Mouse (Mus musculus) liver, embryonic 15.5 days (tissue): Measurements from ENCODE around the gene Exo1. TPM values are rescaled to one million over a fixed set of nuclear protein-coding genes. Genes with fewer than 3 reads are reported as not detected.

ENCODE experiments used
- ATAC-seq: fragments of 200-750 bp; cut with Nextera tagmentation; 2 replicates; pipeline ENCODE4 v1.8.0; 2017; ENCODE audit warnings: moderate number of reproducible peaks, mild to moderate bottlenecking, moderate library complexity; ENCODE audit not compliant: insufficient read depth
- H3K27ac ChIP-seq: fragments of 300-500 bp; sonication (generic); replicated peaks from 2 replicates; pipeline ENCODE4 v1.5.1; 2015; ENCODE audit warnings: mild to moderate bottlenecking, inconsistent platforms
- H3K27me3 ChIP-seq: fragments of 300-500 bp; sonication (generic); 2 replicates; pipeline ENCODE4 v1.6.1; 2015; ENCODE audit warnings: mild to moderate bottlenecking, inconsistent platforms
- H3K36me3 ChIP-seq: fragments of 300-500 bp; sonication (generic); replicated peaks from 2 replicates; pipeline ENCODE4 v1.6.1; 2015; ENCODE audit warnings: moderate library complexity, mild to moderate bottlenecking, inconsistent platforms
- H3K4me1 ChIP-seq: fragments of 300-500 bp; sonication (generic); replicated peaks from 2 replicates; pipeline ENCODE4 v1.6.1; 2015; ENCODE audit warnings: inconsistent platforms
- H3K4me2 ChIP-seq: fragments of 300-500 bp; sonication (generic); 2 replicates; pipeline ENCODE4 v1.6.1; 2015; ENCODE audit warnings: moderate library complexity, mild to moderate bottlenecking, inconsistent platforms
- H3K4me3 ChIP-seq: fragments of 300-500 bp; sonication (generic); replicated peaks from 2 replicates; pipeline ENCODE4 v1.5.1; 2015; ENCODE audit warnings: mild to moderate bottlenecking, inconsistent platforms
- H3K9ac ChIP-seq: fragments of 300-500 bp; sonication (generic); 2 replicates; pipeline ENCODE4 v1.6.1; 2015; ENCODE audit warnings: moderate library complexity, mild to moderate bottlenecking, inconsistent platforms
- H3K9me3 ChIP-seq: fragments of 300-500 bp; sonication (generic); replicated peaks from 2 replicates; pipeline ENCODE4 v1.6.1; 2016; ENCODE audit warnings: inconsistent platforms
- WGBS: fragments of 180-500 bp; shearing (Covaris S2); methylation state at CpG from one replicate; pipeline ENCODE4 v1.1.7; 2015; ENCODE audit warnings: mixed read lengths; ENCODE audit not compliant: insufficient replicate concordance; 5-methylcytosine and 5-hydroxymethylcytosine counted together
- polyA plus RNA-seq: library from polyadenylated mRNA; unstranded; fragments of >200 nt; fragmentation: Nextera tagmentation; extraction: Ambion mirVana; gene quantifications from 2 replicates; pipeline ENCODE4 v1.2.1, GENCODE M21; 2015

Gene Exo1
- 29.8 and 31.9 TPM in 2 replicates for polyA plus RNA-seq

DNA sequence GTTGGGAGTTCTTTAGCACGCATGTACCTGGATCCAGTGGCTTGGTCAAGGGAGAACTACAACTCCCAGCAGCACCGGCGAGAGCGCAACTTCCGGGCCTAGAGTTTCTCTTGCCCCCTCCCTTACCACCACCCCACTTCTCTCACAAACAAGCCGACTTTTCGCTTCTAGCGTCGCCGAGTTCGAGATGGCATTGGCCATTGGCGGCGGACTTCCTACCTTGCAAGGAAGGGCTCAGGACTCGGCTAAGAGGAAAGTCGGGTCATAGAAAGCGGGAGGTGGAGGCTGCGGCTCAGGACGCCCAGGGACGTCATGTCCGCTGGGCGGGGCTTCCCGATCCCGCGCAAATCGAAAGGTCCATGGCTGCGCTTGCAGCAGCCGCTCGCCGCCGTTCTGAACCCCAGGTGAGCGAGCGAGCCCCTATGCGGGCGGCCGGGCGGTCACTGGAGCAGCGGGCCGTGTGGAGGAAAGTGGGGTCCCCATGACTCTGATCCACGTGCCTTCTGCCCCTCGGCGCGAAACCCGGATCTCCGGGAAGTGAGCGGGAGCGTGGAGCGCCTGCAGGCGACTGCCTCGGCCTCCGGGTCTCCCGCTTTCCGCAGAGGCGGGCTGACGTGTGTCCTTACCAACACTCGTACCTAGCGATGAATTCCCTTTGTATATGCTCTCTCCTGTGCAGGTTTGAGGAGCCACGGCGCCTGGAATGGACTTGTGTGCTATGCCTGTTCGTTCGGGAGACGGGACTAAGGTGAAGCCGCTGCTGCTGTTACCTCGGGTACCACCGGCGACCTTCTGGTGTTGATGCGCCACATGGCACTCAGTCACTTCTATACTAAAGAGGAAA lies at the start of gene Exo1:
Exo1 (plus strand) TSS at position 129 of the 844 bp plus-strand sequence.
- H3K4me1 ChIP-seq = peaks cover 20% of the 10 kb centered on the region
- peak within 1 kb of the TSS; percentile 74 for H3K9ac ChIP-seq
- peak; percentile 98 for ATAC-seq
- no peaks in the 10 kb centered on the region for H3K9me3 ChIP-seq
- H3K27me3 ChIP-seq = no peaks in the 10 kb centered on the region
- peak within 1 kb of the TSS; percentile 77 for H3K4me3 ChIP-seq
- WGBS = under 1% methylated on average over 66 of the region's 66 CpGs
- peaks cover 33% of the 10 kb centered on the region for H3K36me3 ChIP-seq
- H3K27ac ChIP-seq = peak within 1 kb of the TSS; percentile 86
- peak within 1 kb of the TSS; percentile 83 for H3K4me2 ChIP-seq

DNA sequence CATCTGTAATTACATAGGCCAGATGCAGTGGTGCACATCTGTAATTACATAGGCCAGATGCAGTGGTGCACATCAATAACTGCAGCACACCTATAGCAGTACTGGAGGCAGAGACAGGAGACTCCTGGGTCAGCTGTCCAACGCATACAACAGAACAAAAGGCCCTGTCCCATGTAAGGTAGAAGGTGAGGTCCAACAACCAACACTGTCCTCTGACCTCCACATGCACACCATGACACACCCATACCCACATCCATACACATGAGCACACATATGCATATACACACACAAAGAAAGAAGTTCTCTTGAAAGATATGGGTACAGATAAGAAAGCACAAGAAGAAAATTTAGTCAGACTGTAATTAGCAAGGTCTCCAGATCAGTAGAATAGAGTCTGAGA lies 24.9 kb upstream of the Exo1 start:
- Histone ChIP-seq H3K36me3 (no peaks in the 10 kb centered on the region), H3K27ac (no peak overlapping the region), H3K9me3 (no peaks in the 10 kb centered on the region), H3K9ac (no peak overlapping the region), H3K4me1 (no peaks in the 10 kb centered on the region), H3K4me2 (no peak overlapping the region), H3K27me3 (no peaks in the 10 kb centered on the region), H3K4me3 (no peak overlapping the region)
- no peak for ATAC-seq
- WGBS = 41% methylated on average over 1 of the region's 1 CpGs

DNA sequence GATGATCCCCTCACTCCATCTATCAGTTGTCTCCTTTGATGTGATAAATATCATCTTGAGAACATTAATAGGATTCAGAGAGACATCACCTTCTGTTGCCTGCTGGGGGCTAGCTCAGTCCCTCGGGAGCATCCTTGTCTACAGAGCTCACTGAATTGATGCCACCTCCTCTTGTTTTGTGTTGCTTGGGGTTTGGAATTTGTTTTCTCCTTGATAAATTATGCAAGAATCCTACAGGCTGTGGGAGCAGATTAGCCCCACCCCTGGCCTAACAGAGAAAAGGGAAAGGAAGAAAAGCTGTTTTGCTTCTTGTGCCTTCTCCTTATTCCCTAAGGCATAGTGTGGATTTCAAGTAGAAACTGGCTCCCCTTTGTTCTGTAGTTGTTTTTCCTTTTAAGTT lies 13.3 kb upstream of the Exo1 start:
- Histone ChIP-seq H3K4me1 (0 out of 2 replicates have a peak, but pooled peaks cover 3% of the 10 kb centered on the region), H3K36me3 (no peaks in the 10 kb centered on the region), H3K9ac (no peak overlapping the region), H3K4me2 (no peak overlapping the region), H3K27ac (no peak overlapping the region), H3K27me3 (no peaks in the 10 kb centered on the region), H3K4me3 (no peak overlapping the region), H3K9me3 (no peaks in the 10 kb centered on the region)
- WGBS = 53% methylated on average over 1 of the region's 1 CpGs
- ATAC-seq = no peak

DNA sequence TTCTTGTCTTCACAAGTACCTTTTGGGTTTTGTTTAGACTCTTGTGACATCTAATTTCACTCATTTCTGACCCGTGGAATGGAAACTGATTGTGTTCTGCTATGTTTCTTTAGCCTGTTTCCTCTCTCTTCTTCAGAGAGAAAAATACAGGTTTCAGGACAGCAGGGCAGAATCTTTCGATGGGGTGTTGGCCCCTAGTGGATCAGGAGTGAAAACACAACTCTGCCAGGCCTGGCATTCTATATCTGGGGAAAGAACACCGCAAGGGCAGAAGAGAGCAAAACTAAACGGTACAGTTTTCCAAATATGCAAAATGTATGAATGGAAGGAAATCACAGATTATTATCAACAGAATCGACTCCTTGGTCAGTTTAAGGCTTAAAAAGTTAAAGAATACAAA lies 12.8 kb upstream of the Exo1 start:
- Histone ChIP-seq H3K4me2 (no peak overlapping the region), H3K27me3 (no peaks in the 10 kb centered on the region), H3K4me1 (0 out of 2 replicates have a peak, but pooled peaks cover 3% of the 10 kb centered on the region), H3K9ac (no peak overlapping the region), H3K36me3 (no peaks in the 10 kb centered on the region), H3K4me3 (no peak overlapping the region), H3K9me3 (no peaks in the 10 kb centered on the region), H3K27ac (no peak overlapping the region)
- 22% methylated on average over 5 of the region's 5 CpGs for WGBS
- ATAC-seq = no peak

DNA sequence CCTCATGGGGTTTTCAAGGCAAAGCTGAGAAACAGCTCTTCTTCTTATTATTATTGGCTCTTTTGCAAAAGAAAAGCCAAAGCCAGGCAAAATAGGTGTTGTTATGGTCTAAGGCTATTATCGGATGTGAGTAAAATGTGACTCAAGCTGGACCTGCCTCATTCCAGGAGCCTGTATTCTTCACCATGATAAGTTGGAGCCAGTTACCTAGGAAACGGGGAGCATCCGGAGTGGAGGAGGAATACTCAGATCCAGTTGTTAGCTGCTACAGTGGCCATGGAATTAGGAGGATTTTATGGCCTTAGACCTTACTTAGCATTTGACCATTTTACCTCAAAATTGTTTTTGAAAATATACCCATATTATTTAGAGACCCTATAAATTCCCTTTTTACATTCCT lies 9.7 kb upstream of the Exo1 start:
- WGBS = 70% methylated on average over 3 of the region's 3 CpGs
- ATAC-seq = no peak
- H3K4me2 ChIP-seq = no peak overlapping the region

DNA sequence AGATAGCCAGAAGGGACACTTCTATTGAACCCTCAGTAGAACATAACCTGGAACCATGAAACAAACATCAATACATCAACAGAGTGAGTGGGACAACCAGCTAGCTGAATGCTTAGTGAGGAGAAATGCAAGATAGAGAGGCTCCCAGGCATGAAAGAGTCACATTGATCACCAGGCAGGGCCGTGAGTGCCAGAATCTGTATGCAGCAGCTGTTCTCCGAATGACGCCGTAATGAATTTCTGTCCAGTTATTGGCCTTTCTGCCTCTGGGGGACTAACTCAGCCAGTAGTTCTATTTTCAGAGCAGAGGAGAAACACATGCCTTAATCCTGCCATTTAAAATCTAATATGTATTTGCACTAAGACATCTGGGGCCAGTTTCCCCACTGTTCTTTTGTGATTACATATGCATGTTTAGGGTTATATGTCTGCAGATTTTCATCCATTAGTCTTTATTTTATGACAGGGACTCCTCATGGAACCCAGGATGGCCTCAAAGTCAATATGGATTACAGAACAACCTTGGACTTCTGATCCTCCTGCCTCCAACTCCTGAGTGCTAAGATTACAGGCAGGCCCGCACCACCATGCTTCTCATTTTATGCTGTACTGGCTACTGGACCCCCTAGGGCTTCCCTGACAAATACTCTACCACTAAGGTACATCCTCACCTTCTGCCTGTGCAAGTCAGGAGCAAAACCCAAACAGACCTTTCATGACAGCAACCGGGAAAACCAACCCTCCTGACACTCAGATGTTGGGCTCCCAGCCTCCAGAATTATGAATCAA lies 8.2 kb upstream of the Exo1 start:
- Histone ChIP-seq H3K4me2 (no peak overlapping the region), H3K27me3 (no peaks in the 10 kb centered on the region), H3K9ac (no peak overlapping the region), H3K4me3 (no peak overlapping the region), H3K27ac (no peak overlapping the region), H3K36me3 (no peaks in the 10 kb centered on the region), H3K9me3 (no peaks in the 10 kb centered on the region), H3K4me1 (no peaks in the 10 kb centered on the region)
- WGBS = 79% methylated on average over 6 of the region's 6 CpGs
- no peak for ATAC-seq

More for the DNA sequence above, 9.7 kb upstream of the Exo1 start:
- H3K9me3 ChIP-seq = no peaks in the 10 kb centered on the region
- H3K27me3 ChIP-seq = no peaks in the 10 kb centered on the region
- no peak overlapping the region for H3K9ac ChIP-seq
- no peaks in the 10 kb centered on the region for H3K4me1 ChIP-seq
- H3K4me3 ChIP-seq = no peak overlapping the region
- H3K36me3 ChIP-seq = no peaks in the 10 kb centered on the region
- H3K27ac ChIP-seq = no peak overlapping the region

DNA sequence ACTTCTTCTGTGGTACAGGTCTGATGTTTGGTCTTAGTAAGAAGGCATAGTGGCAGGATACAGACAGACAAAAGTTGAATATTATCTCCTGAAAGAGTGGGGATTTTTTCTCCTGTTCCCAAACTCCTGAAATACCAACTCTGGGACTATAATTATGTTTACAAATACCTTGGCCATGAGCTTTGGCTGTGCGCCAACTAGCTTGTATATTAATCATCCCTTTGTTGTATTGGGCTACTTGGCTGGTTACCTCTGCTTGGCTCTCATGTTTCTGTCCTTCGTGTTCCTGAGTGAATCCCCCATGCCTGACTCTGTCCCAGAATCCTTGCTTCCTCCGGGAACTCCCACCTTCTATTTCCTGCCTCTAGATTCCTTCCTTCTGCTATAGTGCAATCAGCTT lies 3.0 kb downstream of the Exo1 start:
- no peak overlapping the region for H3K4me3 ChIP-seq
- no peak overlapping the region for H3K4me2 ChIP-seq
- peaks cover 54% of the 10 kb centered on the region for H3K36me3 ChIP-seq
- no peaks in the 10 kb centered on the region for H3K27me3 ChIP-seq
- H3K9ac ChIP-seq = no peak overlapping the region
- no peak for ATAC-seq
- H3K9me3 ChIP-seq = no peaks in the 10 kb centered on the region
- WGBS = 85% methylated on average over 3 of the region's 3 CpGs
- no peak overlapping the region for H3K27ac ChIP-seq
- peaks cover 20% of the 10 kb centered on the region for H3K4me1 ChIP-seq

DNA sequence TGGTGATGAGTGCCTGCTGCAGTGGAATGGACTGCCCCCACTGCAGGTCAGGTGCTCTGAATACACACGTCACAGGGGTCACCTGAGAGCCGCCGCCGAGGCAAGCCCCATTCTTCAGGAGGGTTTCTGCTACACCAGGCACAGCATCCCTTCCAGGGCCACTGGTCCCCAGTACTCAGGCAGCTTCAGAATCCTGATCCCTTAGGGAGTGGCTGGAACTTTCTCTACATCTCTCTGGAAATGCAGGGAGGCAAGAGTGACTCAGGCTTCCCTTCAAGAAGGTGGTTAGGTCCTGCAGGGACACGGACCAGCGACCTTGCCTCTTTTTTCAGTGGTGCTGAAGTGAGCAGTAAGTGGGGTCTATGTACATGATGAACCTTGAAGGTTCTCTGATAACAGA lies 12.9 kb downstream of the Exo1 start:
- H3K27me3 ChIP-seq = no peaks in the 10 kb centered on the region
- no peak for ATAC-seq
- no peak overlapping the region for H3K27ac ChIP-seq
- 81% methylated on average over 6 of the region's 6 CpGs for WGBS
- no peak overlapping the region for H3K4me3 ChIP-seq
- peaks cover 76% of the 10 kb centered on the region for H3K36me3 ChIP-seq
- H3K9me3 ChIP-seq = no peaks in the 10 kb centered on the region
- H3K4me1 ChIP-seq = no peaks in the 10 kb centered on the region
- H3K9ac ChIP-seq = no peak overlapping the region
- H3K4me2 ChIP-seq = no peak overlapping the region

DNA sequence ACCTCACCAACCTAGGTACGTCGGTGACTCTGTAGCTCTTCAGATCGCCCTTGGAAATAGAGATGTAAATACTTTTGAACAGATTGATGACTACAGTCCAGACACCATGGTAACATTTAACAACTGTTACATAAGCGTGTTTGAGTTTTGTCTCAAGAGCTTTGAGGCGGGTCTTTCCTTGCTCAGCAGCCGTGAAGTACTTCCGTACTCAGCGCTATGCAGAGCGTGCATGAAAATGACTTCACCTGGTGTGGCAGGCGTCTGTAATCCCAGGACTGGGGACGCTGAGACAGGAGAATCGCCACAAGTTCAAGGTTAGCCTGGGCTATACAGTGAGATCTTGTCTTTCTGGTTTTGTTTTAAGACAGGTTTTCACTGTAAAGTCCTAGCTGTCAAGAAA lies 13.3 kb downstream of the Exo1 start:
- H3K9me3 ChIP-seq = no peaks in the 10 kb centered on the region
- H3K4me1 ChIP-seq = no peaks in the 10 kb centered on the region
- H3K36me3 ChIP-seq = peaks cover 76% of the 10 kb centered on the region
- H3K4me3 ChIP-seq = no peak overlapping the region
- H3K27ac ChIP-seq = no peak overlapping the region
- no peaks in the 10 kb centered on the region for H3K27me3 ChIP-seq
- WGBS = 89% methylated on average over 12 of the region's 12 CpGs
- ATAC-seq = no peak
- no peak overlapping the region for H3K9ac ChIP-seq
- no peak overlapping the region for H3K4me2 ChIP-seq

DNA sequence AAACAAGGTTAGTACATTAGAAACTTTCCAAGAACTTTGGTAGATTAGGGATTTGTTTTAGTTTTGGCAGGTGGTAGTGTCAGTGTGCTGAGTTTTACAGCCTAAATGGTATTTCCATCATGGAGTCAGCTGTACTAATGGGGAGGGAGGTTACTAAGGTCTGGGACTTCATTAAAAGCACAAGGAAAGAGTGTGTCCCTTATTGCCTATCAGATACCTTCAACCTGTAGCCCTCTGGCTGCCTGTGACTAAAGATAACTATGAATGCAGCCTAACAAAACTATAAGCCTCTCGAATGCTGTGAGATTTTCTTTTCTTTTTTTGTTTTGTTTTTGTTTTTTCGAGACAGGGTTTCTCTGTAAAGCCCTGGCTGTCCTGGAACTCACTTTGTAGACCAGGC lies 30.8 kb downstream of the Exo1 start:
- 50% methylated on average over 2 of the region's 2 CpGs for WGBS
- no peak overlapping the region for H3K9ac ChIP-seq
- H3K4me1 ChIP-seq = peaks cover 6% of the 10 kb centered on the region; the same call in 1 of the 2 replicates
- H3K9me3 ChIP-seq = no peaks in the 10 kb centered on the region
- no peak overlapping the region for H3K4me2 ChIP-seq
- H3K4me3 ChIP-seq = no peak overlapping the region
- ATAC-seq = no peak
- H3K27ac ChIP-seq = no peak overlapping the region
- H3K27me3 ChIP-seq = no peaks in the 10 kb centered on the region
- peaks cover 39% of the 10 kb centered on the region for H3K36me3 ChIP-seq

DNA sequence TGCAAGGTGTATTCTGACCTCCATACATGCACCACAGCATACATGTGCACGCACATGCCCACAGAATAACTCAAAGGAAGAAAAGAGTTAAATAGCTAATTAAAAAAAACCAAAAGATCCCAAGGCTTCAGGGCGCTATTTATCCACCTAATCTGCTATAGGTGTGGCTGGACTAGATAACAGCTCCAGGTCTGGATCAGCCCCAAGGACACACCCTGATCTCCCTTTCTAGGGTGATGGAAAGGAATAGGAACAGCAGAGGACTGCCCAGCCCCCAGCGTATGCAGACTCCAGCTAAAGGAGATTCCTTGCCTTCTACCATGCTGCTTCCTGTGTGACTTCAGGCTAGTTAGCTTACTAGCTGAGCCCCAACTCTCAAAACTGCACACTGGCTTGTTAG lies 31.7 kb downstream of the Exo1 start:
- H3K9ac ChIP-seq = no peak overlapping the region
- no peaks in the 10 kb centered on the region for H3K9me3 ChIP-seq
- H3K27me3 ChIP-seq = no peaks in the 10 kb centered on the region
- peaks cover 31% of the 10 kb centered on the region for H3K36me3 ChIP-seq
- no peak overlapping the region for H3K27ac ChIP-seq
- WGBS = 66% methylated on average over 3 of the region's 3 CpGs
- no peak for ATAC-seq
- no peak overlapping the region for H3K4me2 ChIP-seq
- H3K4me3 ChIP-seq = no peak overlapping the region
- H3K4me1 ChIP-seq = peaks cover 6% of the 10 kb centered on the region; the same call in 1 of the 2 replicates
